Mouse (Mus musculus): Measurements from ENCODE around the gene Vwa2. TPM values are rescaled to one million over a fixed set of nuclear protein-coding genes. Genes with fewer than 3 reads are reported as not detected.

The Vwa2 gene
- total RNA-seq, 2 experiments from 2014 or later = not detected

- intact Hi-C loops (cut with DNase I) = no loop called here
- no peak for DNase-seq
Measured at GRCm38 (mm10) chr19:56946277-56946676, 72.2 kb downstream of the Vwa2 start.

- intact Hi-C loops (cut with DNase I) = no loop called here
Measured at GRCm38 (mm10) chr19:56946727-56947126, 72.7 kb downstream of the Vwa2 start.

GRCm38 (mm10) chr19:56947971-56948610 lies 74.0 kb downstream of the Vwa2 start:
- no peak for DNase-seq
- intact Hi-C loops (cut with DNase I) = no loop called here

More at GRCm38 (mm10) chr19:56946727-56947126, 72.7 kb downstream of the Vwa2 start:
- no peak for DNase-seq

GRCm38 (mm10) chr19:56949868-56950267 lies 75.8 kb downstream of the Vwa2 start:
- intact Hi-C loops (cut with DNase I) = no loop called here

GRCm38 (mm10) chr19:56950818-56951217 lies 76.8 kb downstream of the Vwa2 start:
- DNase-seq = no peak
- intact Hi-C loops (cut with DNase I) = no loop called here

More at GRCm38 (mm10) chr19:56949868-56950267, 75.8 kb downstream of the Vwa2 start:
- DNase-seq = no peak

GRCm38 (mm10) chr19:56953856-56954255 lies 79.8 kb downstream of the Vwa2 start:
- intact Hi-C loops (cut with DNase I) = no loop called here
- no peak for DNase-seq

GRCm38 (mm10) chr19:56954857-56955256 lies 80.8 kb downstream of the Vwa2 start:
- DNase-seq = no peak
- intact Hi-C loops (cut with DNase I) = no loop called here

- DNase-seq = no peak
- intact Hi-C loops (cut with DNase I) = no loop called here
Measured at GRCm38 (mm10) chr19:56955568-56956513, 81.8 kb downstream of the Vwa2 start.

- DNase-seq = no peak
- intact Hi-C loops (cut with DNase I) = no loop called here
Measured at GRCm38 (mm10) chr19:56958011-56958410, 84.0 kb downstream of the Vwa2 start.

- DNase-seq = no peak
- intact Hi-C loops (cut with DNase I) = no loop called here
Measured at GRCm38 (mm10) chr19:56958582-56959021, 84.6 kb downstream of the Vwa2 start.

- intact Hi-C loops (cut with DNase I) = no loop called here
- no peak for DNase-seq
Measured at GRCm38 (mm10) chr19:56959057-56959456, 85.0 kb downstream of the Vwa2 start.

GRCm38 (mm10) chr19:56959601-56960000 lies 85.6 kb downstream of the Vwa2 start:
- intact Hi-C loops (cut with DNase I) = no loop called here
- DNase-seq = no peak

Other genes starting within 250 kb of the Vwa2 start
- gene Adrb1, start 152.1 kb upstream of the Vwa2 start, total RNA-seq (2021) = under 1 TPM; 0.15 to 0.20 TPM
- gene Ccdc186, start 52.1 kb upstream of the Vwa2 start, total RNA-seq (2021) = 10 to 100 TPM; 19.1 to 19.3 TPM
- not detected for gene Tdrd1, start 48.0 kb upstream of the Vwa2 start, total RNA-seq (2021)
- 1 to 10 TPM; 1.6 to 2.2 TPM for gene Afap1l2, start 134.0 kb downstream of the Vwa2 start, total RNA-seq (2021)

Data from gastrocnemius, postnatal 36 days (tissue).